Mouse (Mus musculus) frontal cortex, postnatal 10 days (tissue): ENCODE measurements around the gene Ubxn7.

ENCODE experiments used
- DNase-seq, 2 experiments: peaks; one replicate each; pipeline ENCODE4 v3.0.0; 2022; ENCODE audit warnings: low spot score in 2 of 2, mixed read lengths in 1 of 2

The Ubxn7 gene

GRCm38 (mm10) chr16:32433138-32433537 lies 101.1 kb downstream of the Ubxn7 start:
- DNase-seq, result no peak

DNA sequence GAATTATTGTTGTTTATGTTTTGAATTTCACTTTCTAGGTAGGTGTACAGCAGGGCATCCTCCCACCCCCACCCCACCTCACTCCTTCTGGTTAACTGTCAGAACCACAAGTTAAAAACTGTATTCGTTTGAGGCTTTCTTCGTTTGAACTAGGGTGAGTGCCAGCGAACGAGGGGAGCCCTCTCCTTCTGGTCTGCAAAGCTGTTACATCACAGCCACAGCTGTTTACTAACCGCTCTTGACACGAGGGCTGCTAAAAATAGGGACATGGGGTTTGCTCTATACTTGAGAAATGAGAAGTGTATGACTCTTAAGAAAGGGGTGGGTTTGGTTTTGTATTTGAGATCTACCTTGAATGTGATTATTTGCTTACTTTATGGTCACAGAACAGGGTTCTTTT lies 102.0 kb downstream of the Ubxn7 start:
- no peak for DNase-seq

DNA sequence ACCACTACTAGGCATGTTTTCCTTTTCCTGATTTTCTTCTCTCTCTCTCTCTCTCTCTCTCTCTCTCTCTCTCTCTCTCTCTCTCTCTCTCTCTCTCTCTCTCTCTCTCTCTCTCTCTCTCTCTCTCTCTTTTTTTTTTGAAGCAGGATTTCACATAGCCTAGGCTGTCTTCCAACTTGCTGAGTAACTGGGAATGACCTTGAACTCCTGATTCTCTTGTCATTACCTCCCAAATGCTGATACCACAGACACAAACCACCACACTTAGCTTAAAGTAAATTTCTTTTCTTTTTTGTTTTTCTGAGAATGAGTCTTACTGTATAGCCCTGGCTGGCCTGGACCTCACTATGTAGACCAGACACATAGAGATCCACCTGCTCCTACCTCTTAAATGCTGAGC lies 102.6 kb downstream of the Ubxn7 start:
- no peak for DNase-seq

GRCm38 (mm10) chr16:32436657-32437056 lies 104.6 kb downstream of the Ubxn7 start:
- no peak for DNase-seq

DNA sequence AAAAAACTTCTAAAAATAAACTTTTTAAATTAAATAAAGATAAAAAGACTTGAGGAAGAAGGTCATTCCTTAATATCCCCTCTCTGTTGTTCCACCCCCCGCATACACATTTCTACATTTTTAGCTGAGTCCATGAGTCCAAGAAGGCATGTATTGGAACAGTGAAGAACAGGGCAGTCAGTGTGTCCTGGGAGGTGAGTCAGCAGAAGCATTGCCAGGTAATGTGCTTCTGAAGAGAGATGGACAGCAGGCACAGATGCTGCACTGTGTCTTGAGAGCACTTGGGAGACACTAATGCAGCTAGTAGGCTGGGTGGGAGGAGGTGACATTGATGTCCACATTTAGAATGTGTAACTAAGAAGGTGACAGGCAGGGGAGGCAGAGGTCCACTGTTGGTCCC lies 105.2 kb downstream of the Ubxn7 start:
- DNase-seq, result no peak

DNA sequence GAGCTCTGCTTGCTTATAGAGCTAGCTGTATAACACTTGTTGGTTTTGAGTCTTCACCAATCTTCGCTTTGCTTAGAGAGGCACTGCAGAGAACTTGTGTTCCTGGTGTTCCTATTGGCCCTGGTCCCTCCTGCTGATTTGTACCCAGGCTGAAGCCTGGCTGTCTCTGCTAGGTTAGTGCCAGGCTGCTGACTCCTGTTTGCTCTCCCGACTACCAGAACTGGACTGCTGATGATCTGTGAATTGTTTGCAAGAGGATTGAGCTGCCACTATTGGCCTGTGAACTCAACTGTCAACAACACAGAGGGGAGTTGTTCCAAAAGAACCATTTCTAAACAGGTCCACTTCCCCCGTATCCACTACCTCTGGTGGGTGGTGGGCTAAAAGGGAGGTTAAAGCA lies 109.4 kb downstream of the Ubxn7 start:
- no peak for DNase-seq
